Mouse (Mus musculus) bone marrow, adult 2 months (tissue): ENCODE measurements around the gene Prkcb.

Experiments used
- CTCF ChIP-seq: fragments of 200-500 bp; IDR thresholded peaks from 2 replicates; pipeline ENCODE4 v1.5.1; 2011; ENCODE audit warnings: low read length, control low read depth; ENCODE audit not compliant: control insufficient read depth, insufficient read depth
- POLR2A ChIP-seq: fragments of 200-500 bp; IDR thresholded peaks from 2 replicates; pipeline ENCODE4 v1.6.1; 2011; ENCODE audit warnings: low read depth, mild to moderate bottlenecking, control low read depth, low read length, borderline replicate concordance; ENCODE audit not compliant: control insufficient read depth

DNA sequence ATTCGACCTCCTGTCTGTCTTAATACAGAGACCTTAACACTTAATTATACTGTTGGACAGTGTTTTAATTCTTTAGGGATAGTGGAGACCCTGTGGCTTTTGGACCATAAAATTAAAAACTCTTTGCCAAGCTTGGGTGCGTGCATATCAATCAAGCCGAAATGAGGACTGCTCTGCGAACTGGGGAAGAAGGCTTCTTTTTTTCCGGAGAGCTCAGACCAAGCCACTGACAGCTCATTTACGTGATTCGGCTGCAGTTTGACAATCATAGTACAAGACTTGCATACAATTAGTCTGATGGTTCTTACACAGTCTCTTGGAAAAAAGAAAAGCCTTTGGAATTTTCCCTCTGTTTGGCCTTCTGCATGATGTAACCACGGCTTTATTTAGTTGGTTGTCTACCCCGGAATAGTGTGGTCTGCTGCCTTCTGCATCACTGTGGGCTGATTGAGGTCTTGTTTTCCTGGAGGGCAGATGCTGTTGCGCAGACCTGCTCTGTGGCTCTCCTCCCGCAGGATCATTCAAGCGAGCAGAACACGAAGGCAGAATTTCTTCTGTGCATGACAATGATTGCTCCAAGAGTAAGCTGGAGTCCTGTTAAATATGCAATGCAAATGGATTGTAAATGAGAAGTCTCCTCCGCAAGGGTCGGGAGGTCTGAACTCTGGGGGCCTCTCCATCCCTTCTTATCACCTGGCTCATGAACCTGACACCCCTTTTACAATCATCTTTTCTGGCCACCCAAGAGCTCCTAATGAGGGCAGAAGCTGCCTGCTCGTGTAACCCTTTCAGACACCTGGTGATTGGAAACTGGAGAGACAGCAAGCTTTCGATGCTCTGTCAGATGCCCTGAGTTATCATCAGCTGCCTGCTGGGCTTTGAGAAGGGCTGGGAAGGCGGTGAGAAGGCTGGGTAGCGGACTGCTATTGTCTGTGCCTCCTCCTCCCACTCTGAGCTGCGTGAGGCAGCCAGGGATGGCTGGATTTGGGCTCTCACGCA, 189.3 kb downstream of the Prkcb start:
- TF ChIP-seq CTCF (no peak), POLR2A (no peak)
